9 mouse cellular contexts compared by ENCODE assay signal in the genomic region with DNA sequence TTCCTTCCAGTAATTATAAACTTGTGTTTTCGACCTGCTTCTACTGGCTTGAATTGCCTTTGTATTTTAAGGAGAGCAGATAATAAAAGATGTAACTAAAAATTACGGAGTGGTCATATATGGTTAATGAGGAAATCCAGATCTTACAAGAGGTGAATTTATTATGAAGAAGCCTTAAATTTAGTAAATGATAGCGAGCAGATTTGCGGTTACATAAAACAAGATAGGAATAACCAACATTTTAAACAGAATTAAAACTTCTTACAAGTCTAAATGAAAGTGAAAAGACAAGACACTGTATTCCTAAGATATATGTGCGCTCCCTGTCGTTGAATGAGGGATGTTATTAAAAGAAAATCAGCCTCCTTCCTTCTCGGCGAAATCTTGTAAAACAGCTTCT. TPM values are rescaled to one million over a fixed set of nuclear protein-coding genes. Genes with fewer than 3 reads are reported as not detected.
DNase-seq lines count a peak whose midpoint lies in the region; ATAC-seq and TF ChIP-seq lines count a peak whose summit lies in the region.
"Had no signal": no experiment of that assay in that cellular context is flagged by ENCODE, and none has a peak within 500 bp of the region (broad histone marks: within the 10 kb centered on the region; RNA-seq: fewer than 3 reads in every experiment).

No protein-coding gene starts in this region.

- no peak for TF ChIP-seq POLR2A in CH12.LX (IDR thresholded peaks at IDR 0.05; ENCODE audit: low read depth, low read length)

- TF ChIP-seq CTCF in gastrocnemius, adult 2 months (IDR thresholded peaks at IDR 0.05) = no peak
- no peak for TF ChIP-seq CTCF in CH12.LX (conservative IDR thresholded peaks at IDR 0.05 in 1 of 2, IDR thresholded peaks at IDR 0.05 in 1 of 2; ENCODE audit: low read depth in 2 of 2, low read length in 2 of 2)

- intact Hi-C loops in gastrocnemius, adult 2 months (cut with DNase I) = no loop called here

- no peaks in the 10 kb centered on the region for H3K79me2 ChIP-seq in CH12.LX (replicated peaks; ENCODE audit: control insufficient read depth, extremely low read depth, insufficient read depth, poor library complexity, severe bottlenecking)

- no peak for TF ChIP-seq EP300 in CH12.LX (IDR thresholded peaks at IDR 0.05; ENCODE audit: low read length)

- H3K4me2 ChIP-seq in CH12.LX (ENCODE audit: insufficient read depth, low read depth, poor library complexity, severe bottlenecking) = peak overlapping the region; percentile 31
- H3K4me2 ChIP-seq in forebrain, embryonic 14.5 days (ENCODE audit: low read length) = peak overlapping the region; percentile 51
- H3K4me2 ChIP-seq in liver, embryonic 16.5 days (ENCODE audit: low read depth, low read length) = peak overlapping the region; percentile 67

- 4% methylated on average over 8 of the region's 8 CpGs for WGBS in forebrain, embryonic 14.5 days
- 3% methylated on average over 8 of the region's 8 CpGs for WGBS in liver, embryonic 16.5 days (ENCODE audit: insufficient replicate concordance)

- DNase-seq in gastrocnemius, adult 2 months = no peak
- DNase-seq in gastrocnemius, postnatal 25 days = no peak
- no peak for DNase-seq in CH12.LX (ENCODE audit: extremely low read depth)
- peak; percentile 44 for DNase-seq in forebrain, embryonic 14.5 days (ENCODE audit: low spot score)
- no peak for DNase-seq in thymus, postnatal 4 days
- DNase-seq in ovary, postnatal 14 days (ENCODE audit: low spot score) = no peak
- DNase-seq in spleen, postnatal 36 days (ENCODE audit: low spot score in 2 of 2) = no peak

- H3K4me1 ChIP-seq in CH12.LX (ENCODE audit: control insufficient read depth in 1 of 2, insufficient read depth in 2 of 2) = peaks cover 3 to 9% of the 10 kb centered on the region in 2 experiments
- H3K4me1 ChIP-seq in forebrain, embryonic 14.5 days (ENCODE audit: control insufficient read depth, insufficient read depth, low read length) = peaks cover 11% of the 10 kb centered on the region; the same call in 1 of the 2 replicates
- peaks cover 5% of the 10 kb centered on the region for H3K4me1 ChIP-seq in liver, embryonic 16.5 days (ENCODE audit: control insufficient read depth, low read depth, low read length)

- peaks cover 25% of the 10 kb centered on the region for H3K27me3 ChIP-seq in CH12.LX (replicated peaks)
- H3K27me3 ChIP-seq in forebrain, embryonic 14.5 days (replicated peaks; ENCODE audit: control insufficient read depth, insufficient read depth, low read length) = peaks cover 41% of the 10 kb centered on the region
- peaks cover 59% of the 10 kb centered on the region for H3K27me3 ChIP-seq in liver, embryonic 16.5 days (ENCODE audit: control insufficient read depth, insufficient read depth, low read depth, low read length)

- dilution Hi-C loops in CH12.LX (cut with MboI; ENCODE audit: extremely low pct_ligation_motif_present, extremely low pct_unique_long_range_greater_than_20kb, low sequenced_read_pairs) = no loop called here

- no peaks in the 10 kb centered on the region for H3K36me3 ChIP-seq in CH12.LX (replicated peaks in 1 of 2; ENCODE audit: control insufficient read depth in 1 of 2, insufficient read depth in 1 of 2, low read length in 1 of 2)
- no peaks in the 10 kb centered on the region for H3K36me3 ChIP-seq in forebrain, embryonic 14.5 days (ENCODE audit: control insufficient read depth, insufficient read depth, low read length)
- no peaks in the 10 kb centered on the region for H3K36me3 ChIP-seq in liver, embryonic 16.5 days (ENCODE audit: control insufficient read depth, insufficient read depth)

- peak overlapping the region; percentile 64 for H3K4me3 ChIP-seq in gastrocnemius, adult 2 months
- peak overlapping the region; percentile 47 to 68 (median 56) for H3K4me3 ChIP-seq in CH12.LX (replicated peaks in 1 of 3; ENCODE audit: low read depth in 2 of 3, low read length in 2 of 3, poor library complexity in 1 of 3)
- peak overlapping the region; percentile 22; the same call in 1 of the 2 replicates for H3K4me3 ChIP-seq in forebrain, embryonic 14.5 days (ENCODE audit: low read depth, low read length)
- H3K4me3 ChIP-seq in liver, embryonic 16.5 days (ENCODE audit: low read depth, low read length) = peak overlapping the region; percentile 47

- H3K9me3 ChIP-seq in CH12.LX (replicated peaks; ENCODE audit: low read length) = peaks cover 8% of the 10 kb centered on the region
- H3K9me3 ChIP-seq in forebrain, embryonic 14.5 days (replicated peaks; ENCODE audit: control insufficient read depth, low read length) = no peaks in the 10 kb centered on the region; the same call in 1 of the 2 replicates
- H3K9me3 ChIP-seq in liver, embryonic 16.5 days (replicated peaks; ENCODE audit: control insufficient read depth, low read length) = no peaks in the 10 kb centered on the region

- in situ Hi-C loops in CH12.LX (cut with MboI; ENCODE audit: low pct_ligation_motif_present, low pct_unique_long_range_greater_than_20kb, low sequenced_read_pairs) = no loop called here

- TF ChIP-seq RAD21 in CH12.LX (IDR thresholded peaks at IDR 0.05; ENCODE audit: low read depth, low read length) = no peak

- H3K27ac ChIP-seq in gastrocnemius, adult 2 months = no peak overlapping the region
- H3K27ac ChIP-seq in CH12.LX (ENCODE audit: insufficient read depth, low read depth) = no peak overlapping the region
- H3K27ac ChIP-seq in forebrain, embryonic 14.5 days (ENCODE audit: low read depth, low read length) = no peak overlapping the region
- no peak overlapping the region for H3K27ac ChIP-seq in liver, embryonic 16.5 days (ENCODE audit: low read length)

- no peak for ATAC-seq in forebrain, embryonic 14.5 days
- no peak for ATAC-seq in liver, embryonic 16.5 days (ENCODE audit: low read depth)

- H3K9ac ChIP-seq in CH12.LX (ENCODE audit: insufficient read depth, low read depth) = peak overlapping the region; percentile 7; the same call in 1 of the 2 replicates
- H3K9ac ChIP-seq in forebrain, embryonic 14.5 days (ENCODE audit: low read length) = no peak overlapping the region
- H3K9ac ChIP-seq in liver, embryonic 16.5 days (ENCODE audit: low read depth, low read length) = 0 out of 2 replicates have a peak overlapping the region, but pooled peaks have one; percentile 3

TF ChIP-seq in CH12.LX, 34 proteins besides CTCF, POLR2A, EP300 and RAD21 (continues in another document):
- TF ChIP-seq CHD1 (IDR thresholded peaks at IDR 0.05; ENCODE audit: low read depth, low read length) (no peak), TBP (conservative IDR thresholded peaks at IDR 0.05; ENCODE audit: low read depth, low read length) (no peak), UBTF (IDR thresholded peaks at IDR 0.05; ENCODE audit: low read depth, low read length) (no peak), ZC3H11A (IDR thresholded peaks at IDR 0.05; ENCODE audit: low read depth, low read length) (no peak), ZNF384 (IDR thresholded peaks at IDR 0.05; ENCODE audit: low read depth, low read length) (no peak), ZKSCAN1 (IDR thresholded peaks at IDR 0.05; ENCODE audit: borderline replicate concordance, low read depth, low read length) (no peak), USF1 (IDR thresholded peaks at IDR 0.05; ENCODE audit: low read depth, low read length) (no peak), ZMIZ1 (IDR thresholded peaks at IDR 0.05; ENCODE audit: low read depth, low read length) (no peak), POLR2AphosphoS2 (IDR thresholded peaks at IDR 0.05; ENCODE audit: low read depth, low read length) (no peak), SIN3A (IDR thresholded peaks at IDR 0.05; ENCODE audit: low read length) (no peak; the same call in 1 of the 2 replicates), PAX5 (IDR thresholded peaks at IDR 0.05; ENCODE audit: low read length) (no peak), USF2 (conservative IDR thresholded peaks at IDR 0.05; ENCODE audit: low read depth, low read length) (no peak)

RNA-seq across cellular contexts. Expression of gene Pom121l2, which starts 13.9 kb away (rescaled TPM):
- total RNA-seq in gastrocnemius, adult 2 months (2021) = not detected
- total RNA-seq in gastrocnemius, postnatal 25 days (2021) = not detected
- total RNA-seq in CH12.LX (2012; rRNA removed) (not detected in 2 replicates), CH12.LX (2014; rRNA removed) (not detected in 2 replicates)
- polyA plus RNA-seq in CH12.LX (2012; ENCODE audit: insufficient read length, low read depth) = not detected in 2 replicates
- polyA plus RNA-seq in forebrain, embryonic 14.5 days (2014; fragmentation: Nextera tagmentation; extraction: Ambion mirVana) = 0.14 TPM in 1 of 2 replicates, not detected in the other
- polyA plus RNA-seq in liver, embryonic 16.5 days (2015; fragmentation: Nextera tagmentation; extraction: Ambion mirVana) = not detected in 2 replicates
- total RNA-seq: liver, adult 2 months had no signal
- polyA plus RNA-seq: liver, adult 2 months had no signal

RNA-seq across cellular contexts. Expression of gene Prss16, which starts 14.6 kb away (rescaled TPM):
- total RNA-seq in gastrocnemius, adult 2 months (2021) = not detected
- total RNA-seq in gastrocnemius, postnatal 25 days (2021) = not detected
- total RNA-seq in CH12.LX (2012; rRNA removed) (0.38 and 0.47 TPM in 2 replicates), CH12.LX (2014; rRNA removed) (0.69 and 1.4 TPM in 2 replicates)
- polyA plus RNA-seq in CH12.LX (2012; ENCODE audit: insufficient read length, low read depth) = 0.36 and 0.44 TPM in 2 replicates
- polyA plus RNA-seq in forebrain, embryonic 14.5 days (2014; fragmentation: Nextera tagmentation; extraction: Ambion mirVana) = 0.10 TPM in 1 of 2 replicates, not detected in the other
- polyA plus RNA-seq in liver, embryonic 16.5 days (2015; fragmentation: Nextera tagmentation; extraction: Ambion mirVana) = 0.54 and 0.72 TPM in 2 replicates
- total RNA-seq: liver, adult 2 months had no signal
- polyA plus RNA-seq: liver, adult 2 months had no signal

RNA-seq across cellular contexts. Expression of gene Hist1h2ah, which starts 40.5 kb away (rescaled TPM):
- 1 to 10 TPM in 1 of 2 experiments, not detected in 1; 3.7 TPM for total RNA-seq in gastrocnemius, adult 2 months (2021)
- 1 to 10 TPM; 2.9 to 7.7 TPM for total RNA-seq in gastrocnemius, postnatal 25 days (2021)
- total RNA-seq in CH12.LX (2012; rRNA removed) = 628 and 652 TPM in 2 replicates
- 4.9 and 8.1 TPM in 2 replicates for total RNA-seq in CH12.LX (2014; rRNA removed)
- 2.3 and 4.5 TPM in 2 replicates for polyA plus RNA-seq in CH12.LX (2012; ENCODE audit: insufficient read length, low read depth)
- 4.8 and 8.3 TPM in 2 replicates for polyA plus RNA-seq in forebrain, embryonic 14.5 days (2014; fragmentation: Nextera tagmentation; extraction: Ambion mirVana)
- polyA plus RNA-seq in liver, embryonic 16.5 days (2015; fragmentation: Nextera tagmentation; extraction: Ambion mirVana) = 13.7 and 18.8 TPM in 2 replicates
- polyA plus RNA-seq: liver, adult 2 months had no signal

RNA-seq across cellular contexts. Expression of gene Hist1h2bk, which starts 40.8 kb away (rescaled TPM):
- total RNA-seq in gastrocnemius, adult 2 months (2021) = 1 to 10 TPM in 1 of 2 experiments, not detected in 1; 2.6 TPM
- total RNA-seq in gastrocnemius, postnatal 25 days (2021) = 10 to 100 TPM; 13.9 to 29.0 TPM
- total RNA-seq in CH12.LX (2012; rRNA removed) (2,586 and 2,636 TPM in 2 replicates), CH12.LX (2014; rRNA removed) (38.2 and 47.2 TPM in 2 replicates)
- polyA plus RNA-seq in CH12.LX (2012; ENCODE audit: insufficient read length, low read depth) = 3.7 and 8.1 TPM in 2 replicates
- 2.5 and 3.5 TPM in 2 replicates for polyA plus RNA-seq in forebrain, embryonic 14.5 days (2014; fragmentation: Nextera tagmentation; extraction: Ambion mirVana)
- polyA plus RNA-seq in liver, embryonic 16.5 days (2015; fragmentation: Nextera tagmentation; extraction: Ambion mirVana) = 2.9 and 4.7 TPM in 2 replicates

RNA-seq across cellular contexts. Expression of gene Hist1h4i, which starts 46.3 kb away (rescaled TPM):
- total RNA-seq in gastrocnemius, adult 2 months (2021) = 10 to 100 TPM; 24.1 to 25.0 TPM
- 10 to 100 TPM; 30.9 to 31.7 TPM for total RNA-seq in gastrocnemius, postnatal 25 days (2021)
- total RNA-seq in CH12.LX (2012; rRNA removed) (768 and 812 TPM in 2 replicates), CH12.LX (2014; rRNA removed) (29.9 and 35.7 TPM in 2 replicates)
- polyA plus RNA-seq in CH12.LX (2012; ENCODE audit: insufficient read length, low read depth) = 6.4 TPM in 2 replicates
- polyA plus RNA-seq in forebrain, embryonic 14.5 days (2014; fragmentation: Nextera tagmentation; extraction: Ambion mirVana) = 14.0 and 18.0 TPM in 2 replicates
- polyA plus RNA-seq in liver, embryonic 16.5 days (2015; fragmentation: Nextera tagmentation; extraction: Ambion mirVana) = 47.5 and 58.3 TPM in 2 replicates
